Mouse (Mus musculus) gastrocnemius, postnatal 14 days (tissue): ENCODE data around the gene E130208F15Rik. TPM values are rescaled to one million over a fixed set of nuclear protein-coding genes. Genes with fewer than 3 reads are reported as not detected.
A peak's percentile ranks its signal among the peaks of the same experiment; 100 is the strongest.

Experiments
- DNase-seq: peaks from one replicate; pipeline ENCODE4 v3.0.0; 2021; ENCODE audit warnings: mixed read lengths
- intact Hi-C: fragments of 180-260 bp; cut with DNase I; formaldehyde crosslinking; loops from one replicate; pipeline ENCODE4 v1.15.1; 2025; ENCODE audit warnings: low total_unique reads
- total RNA-seq, 2 experiments: library from RNA; stranded (reverse); gene quantifications; 2 replicates each; pipeline ENCODE4 v1.2.3; 2021

Gene E130208F15Rik
- total RNA-seq, 2 experiments from 2014 or later = 0.51 to 0.78 TPM

- intact Hi-C loops = no loop called here
- no peak for DNase-seq
These were observed 5.6 kb downstream of the E130208F15Rik start for GRCm38 (mm10) chr7:30327140-30327539.

GRCm38 (mm10) chr7:30328379-30328778, 6.8 kb downstream of the E130208F15Rik start:
- DNase-seq = no peak
- intact Hi-C loops = no loop called here

- peak; percentile 62 for DNase-seq
- intact Hi-C loops = no loop called here
These were observed 10.3 kb downstream of the E130208F15Rik start for GRCm38 (mm10) chr7:30331887-30332286.

GRCm38 (mm10) chr7:30332622-30333259, 11.2 kb downstream of the E130208F15Rik start:
- DNase-seq = no peak
- intact Hi-C loops = no loop called here

- intact Hi-C loops = no loop called here
- DNase-seq = peak; percentile 34
These were observed 11.9 kb downstream of the E130208F15Rik start for GRCm38 (mm10) chr7:30333436-30333835.

GRCm38 (mm10) chr7:30334563-30334962, 13.0 kb downstream of the E130208F15Rik start:
- intact Hi-C loops = no loop called here
- DNase-seq = no peak

- intact Hi-C loops = no loop called here
- DNase-seq = no peak
These were observed 14.1 kb downstream of the E130208F15Rik start for GRCm38 (mm10) chr7:30335688-30336087.

GRCm38 (mm10) chr7:30336384-30336783, 14.8 kb downstream of the E130208F15Rik start:
- DNase-seq = peak; percentile 85
- intact Hi-C loops = no loop called here

- intact Hi-C loops = no loop called here
- no peak for DNase-seq
These were observed 18.0 kb downstream of the E130208F15Rik start for GRCm38 (mm10) chr7:30339432-30340109.

- intact Hi-C loops = no loop called here
These were observed 25.3 kb downstream of the E130208F15Rik start for GRCm38 (mm10) chr7:30346635-30347379.

GRCm38 (mm10) chr7:30347828-30348227, 26.3 kb downstream of the E130208F15Rik start:
- intact Hi-C loops = no loop called here
- DNase-seq = peak; percentile 56

More at GRCm38 (mm10) chr7:30346635-30347379, 25.3 kb downstream of the E130208F15Rik start:
- DNase-seq = peak; percentile 60

- peak; percentile 65 for DNase-seq
- intact Hi-C loops = no loop called here
These were observed 31.8 kb downstream of the E130208F15Rik start for GRCm38 (mm10) chr7:30353279-30353822.

GRCm38 (mm10) chr7:30354059-30354458, 32.5 kb downstream of the E130208F15Rik start:
- intact Hi-C loops = no loop called here

GRCm38 (mm10) chr7:30358378-30359186, 37.0 kb downstream of the E130208F15Rik start:
- DNase-seq = no peak
- intact Hi-C loops = no loop called here

More at GRCm38 (mm10) chr7:30354059-30354458, 32.5 kb downstream of the E130208F15Rik start:
- DNase-seq = no peak

GRCm38 (mm10) chr7:30359276-30359865, 37.8 kb downstream of the E130208F15Rik start:
- no peak for DNase-seq
- intact Hi-C loops = no loop called here

- no peak for DNase-seq
- intact Hi-C loops = no loop called here
These were observed 38.5 kb downstream of the E130208F15Rik start for GRCm38 (mm10) chr7:30360028-30360427.

- DNase-seq = peak; percentile 47
- intact Hi-C loops = no loop called here
These were observed 41.3 kb downstream of the E130208F15Rik start, which contains the start of gene Lrfn3 for GRCm38 (mm10) chr7:30362652-30363343. Gene Lrfn3, minus strand, starts transcription at chr7:30362772.

- intact Hi-C loops = no loop called here
These were observed 41.8 kb downstream of the E130208F15Rik start for GRCm38 (mm10) chr7:30363344-30363738.

More at GRCm38 (mm10) chr7:30363344-30363738, 41.8 kb downstream of the E130208F15Rik start:
- DNase-seq = no peak
